Mouse (Mus musculus): ENCODE data around the gene Yme1l1. TPM values are rescaled to one million over a fixed set of nuclear protein-coding genes. Genes with fewer than 3 reads are reported as not detected.

Gene Yme1l1
- 38.7 and 41.8 TPM in 2 replicates for polyA plus RNA-seq (2012; rRNA removed)

GRCm38 (mm10) chr2:23155777-23156607 lies at the start of gene Yme1l1, which contains the start of gene Mastl:
Gene Yme1l1, plus strand, starts transcription at chr2:23156369.
Gene Mastl, minus strand, starts transcription at chr2:23156024.

GRCm38 (mm10) chr2:23207070-23207526 lies 50.9 kb downstream of the Yme1l1 start, which contains the start of gene 4931423N10Rik:
Gene 4931423N10Rik, plus strand, starts transcription at chr2:23207476.

Other genes starting within 250 kb of the Yme1l1 start
- 93.8 and 102 TPM in 2 replicates for gene Abi1, start 116.1 kb upstream of the Yme1l1 start, polyA plus RNA-seq (2012; rRNA removed)
- gene Acbd5, start 88.2 kb upstream of the Yme1l1 start, polyA plus RNA-seq (2012; rRNA removed): 34.2 and 35.4 TPM in 2 replicates
- 1.3 and 1.6 TPM in 2 replicates for gene Mastl, start 345 bp upstream of the Yme1l1 start, polyA plus RNA-seq (2012; rRNA removed)
- gene 4931423N10Rik, start 51.1 kb downstream of the Yme1l1 start, polyA plus RNA-seq (2012; rRNA removed): 0.18 and 0.19 TPM in 2 replicates
- 3.3 and 3.6 TPM in 2 replicates for gene Nxph2, start 164.9 kb downstream of the Yme1l1 start, polyA plus RNA-seq (2012; rRNA removed)